Mouse (Mus musculus) hindbrain, embryonic 13.5 days (tissue): ENCODE measurements around the gene Gm49325. TPM values are rescaled to one million over a fixed set of nuclear protein-coding genes. Genes with fewer than 3 reads are reported as not detected.

Experiments used
- ATAC-seq: fragments of 200-750 bp; cut with Nextera tagmentation; 2 replicates; pipeline ENCODE4 v1.8.0; 2017; ENCODE audit warnings: moderate TSS enrichment; ENCODE audit not compliant: low FRiP score
- H3K27ac ChIP-seq: fragments of 300-500 bp; sonication (generic); 2 replicates; pipeline ENCODE4 v1.5.1; 2015; ENCODE audit warnings: inconsistent platforms, mild to moderate bottlenecking, moderate library complexity
- H3K27me3 ChIP-seq: fragments of 300-500 bp; sonication (generic); 2 replicates; pipeline ENCODE4 v1.6.1; 2015; ENCODE audit warnings: mild to moderate bottlenecking, inconsistent platforms
- H3K36me3 ChIP-seq: fragments of 300-500 bp; sonication (generic); 2 replicates; pipeline ENCODE4 v1.6.1; 2015; ENCODE audit warnings: mild to moderate bottlenecking, inconsistent platforms
- H3K4me1 ChIP-seq: fragments of 300-500 bp; sonication (generic); replicated peaks from 2 replicates; pipeline ENCODE4 v1.6.1; 2015; ENCODE audit warnings: inconsistent platforms
- H3K4me2 ChIP-seq: fragments of 300-500 bp; sonication (generic); 2 replicates; pipeline ENCODE4 v1.6.1; 2015; ENCODE audit warnings: inconsistent platforms, mild to moderate bottlenecking, moderate library complexity
- H3K4me3 ChIP-seq: fragments of 300-500 bp; sonication (generic); 2 replicates; pipeline ENCODE4 v1.5.1; 2015; ENCODE audit warnings: mild to moderate bottlenecking, inconsistent platforms
- H3K9ac ChIP-seq: fragments of 300-500 bp; sonication (generic); 2 replicates; pipeline ENCODE4 v1.6.1; 2015; ENCODE audit warnings: mild to moderate bottlenecking, inconsistent platforms
- H3K9me3 ChIP-seq: fragments of 300-500 bp; sonication (generic); 2 replicates; pipeline ENCODE4 v1.6.1; 2016; ENCODE audit warnings: inconsistent platforms
- WGBS: fragments of 180-500 bp; shearing (Covaris S2); methylation state at CpG from one replicate; pipeline ENCODE4 v1.1.7; 2015; 5-methylcytosine and 5-hydroxymethylcytosine counted together
- polyA plus RNA-seq: library from polyadenylated mRNA; unstranded; fragments of >200 nt; fragmentation: Nextera tagmentation; extraction: Ambion mirVana; gene quantifications from 2 replicates; pipeline ENCODE4 v1.2.1, GENCODE M21; 2015

Gene Gm49325
- polyA plus RNA-seq, 1 experiment from 2014 or later, result 3.4 TPM

DNA sequence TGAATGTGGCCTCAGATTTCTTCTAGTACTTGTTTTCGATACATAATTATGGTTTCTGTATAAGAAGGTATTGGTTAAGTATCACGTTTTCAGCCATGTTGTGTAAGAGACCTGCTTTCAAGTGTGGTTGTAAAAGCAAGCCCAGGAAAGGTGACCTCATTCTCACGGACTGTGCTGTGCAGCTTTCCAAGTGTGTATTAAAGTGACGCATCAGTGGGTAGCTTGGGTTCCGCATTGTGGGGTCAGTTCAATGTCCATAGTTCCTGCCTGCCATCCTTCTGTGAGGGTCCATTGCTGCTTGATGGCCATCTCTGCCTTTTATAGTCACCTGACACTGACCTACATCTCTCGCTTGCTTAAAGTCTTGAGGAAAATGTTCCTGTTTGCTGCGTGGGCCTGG lies 10.9 kb downstream of the Gm49325 start:
- Histone ChIP-seq H3K9ac (no peak overlapping the region), H3K9me3 (no peaks in the 10 kb centered on the region), H3K4me3 (no peak overlapping the region), H3K4me1 (peaks cover 6% of the 10 kb centered on the region), H3K4me2 (no peak overlapping the region), H3K27me3 (no peaks in the 10 kb centered on the region), H3K36me3 (peaks cover 62% of the 10 kb centered on the region), H3K27ac (no peak overlapping the region)
- 96% methylated on average over 7 of the region's 7 CpGs for WGBS
- ATAC-seq, result no peak

DNA sequence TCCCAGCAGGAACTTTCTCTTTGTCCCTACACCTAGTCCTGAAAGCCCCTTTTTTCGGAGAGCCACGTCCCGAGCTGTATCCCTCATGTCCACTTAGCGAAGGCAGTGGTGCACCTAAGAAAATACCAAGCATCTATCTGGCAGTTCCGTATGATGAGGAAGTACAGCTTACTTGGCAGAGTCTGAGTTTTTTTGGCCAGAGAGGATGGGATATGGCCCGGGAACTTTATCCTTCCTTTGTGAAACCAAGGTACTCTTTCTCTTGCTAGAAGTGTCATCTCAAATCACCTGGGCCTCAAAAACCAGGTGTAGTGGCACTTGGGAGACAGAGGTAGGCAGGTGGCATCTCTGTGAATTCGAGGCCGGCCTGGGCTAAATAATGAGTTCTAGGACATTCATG lies 15.5 kb downstream of the Gm49325 start:
- H3K9me3 ChIP-seq, result no peaks in the 10 kb centered on the region
- peak overlapping the region; percentile 79 for H3K4me2 ChIP-seq
- H3K9ac ChIP-seq, result peak overlapping the region; percentile 98
- ATAC-seq, result no peak
- peak overlapping the region; percentile 89 for H3K27ac ChIP-seq
- H3K4me3 ChIP-seq, result peak overlapping the region; percentile 87
- H3K4me1 ChIP-seq, result peaks cover 43% of the 10 kb centered on the region
- peaks cover 22% of the 10 kb centered on the region for H3K36me3 ChIP-seq
- H3K27me3 ChIP-seq, result no peaks in the 10 kb centered on the region
- 81% methylated on average over 8 of the region's 8 CpGs for WGBS

DNA sequence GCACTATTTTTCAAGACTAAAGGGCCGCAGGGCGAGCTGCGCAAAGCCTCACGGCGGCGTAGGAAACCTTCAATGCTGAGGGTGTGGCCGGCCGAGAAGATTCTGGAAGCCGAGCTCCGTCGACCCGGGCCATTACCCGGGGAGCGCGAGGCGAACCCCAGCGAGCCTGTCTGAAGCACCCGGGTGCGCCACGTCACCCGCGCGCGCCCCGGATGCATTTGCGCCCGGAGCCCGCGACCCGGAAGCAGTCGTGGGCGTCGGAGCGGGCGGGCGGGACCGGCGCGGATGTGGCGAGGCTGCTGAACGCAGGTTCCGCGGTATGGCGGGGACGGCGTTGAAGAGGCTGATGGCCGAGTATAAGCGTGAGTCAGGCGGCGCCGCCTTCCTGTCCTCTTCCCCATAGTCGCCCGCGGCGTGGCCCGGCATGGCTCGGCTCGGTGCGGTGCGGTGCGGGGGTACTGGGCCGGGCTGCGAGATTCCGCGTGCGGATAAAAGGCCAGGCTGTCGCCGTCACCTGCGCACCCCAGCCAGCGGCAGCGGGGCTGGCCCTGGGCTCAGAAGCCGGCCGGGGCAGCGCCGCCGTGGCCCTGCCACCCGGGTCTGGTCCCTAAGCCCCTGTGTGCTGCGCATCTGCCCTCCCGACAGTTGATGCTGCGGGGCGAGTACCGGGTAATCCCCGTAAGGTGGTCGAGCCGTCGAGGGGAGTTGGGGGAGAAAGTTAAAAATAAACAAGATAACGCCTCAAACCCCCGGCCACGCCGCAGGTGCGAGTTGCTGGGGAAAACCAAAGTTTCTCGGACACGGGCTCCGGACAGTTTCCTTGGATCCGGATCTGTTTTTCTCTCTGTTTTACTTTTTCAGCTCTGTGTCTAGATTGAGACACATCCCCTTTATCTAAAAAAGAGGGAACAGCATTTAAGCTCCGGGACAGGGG lies 16.3 kb downstream of the Gm49325 start, which contains the start of gene Ube2g2:
Gene Ube2g2, plus strand, starts transcription at position 221 of the 934 bp plus-strand sequence.
- Histone ChIP-seq H3K4me1 (peaks cover 45% of the 10 kb centered on the region), H3K4me2 (peak within 1 kb of the TSS; percentile 79), H3K9ac (peak within 1 kb of the TSS; percentile 98), H3K27me3 (no peaks in the 10 kb centered on the region), H3K9me3 (no peaks in the 10 kb centered on the region), H3K4me3 (peak within 1 kb of the TSS; percentile 87), H3K27ac (peak within 1 kb of the TSS; percentile 89), H3K36me3 (peaks cover 14% of the 10 kb centered on the region)
- peak; percentile 92 for ATAC-seq
- under 1% methylated on average over 94 of the region's 96 CpGs for WGBS

DNA sequence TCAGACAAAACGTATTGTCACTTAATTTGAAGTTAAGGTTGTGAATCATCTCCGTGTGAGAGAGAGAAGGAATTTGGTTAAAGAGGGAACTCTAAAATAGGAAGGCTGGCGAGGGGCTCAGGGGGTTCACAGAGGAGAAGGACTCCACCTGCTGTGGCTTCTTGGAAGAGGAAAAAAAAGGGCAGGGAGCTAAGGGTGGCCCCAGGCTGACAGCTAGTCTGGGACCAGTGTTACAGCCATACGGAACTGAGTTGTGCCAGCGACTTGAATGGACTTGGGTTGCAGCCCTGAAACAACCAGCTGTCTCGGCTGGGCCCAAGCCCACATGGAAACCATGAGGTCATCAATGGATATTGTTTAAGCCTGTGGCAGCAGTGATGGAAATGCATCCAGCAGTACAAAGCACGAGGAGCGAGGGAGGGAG lies 17.1 kb downstream of the Gm49325 start:
- Histone ChIP-seq H3K4me1 (peaks cover 45% of the 10 kb centered on the region), H3K4me3 (peak overlapping the region; percentile 87), H3K27me3 (no peaks in the 10 kb centered on the region), H3K9ac (peak overlapping the region; percentile 98), H3K36me3 (peaks cover 6% of the 10 kb centered on the region), H3K4me2 (peak overlapping the region; percentile 79), H3K9me3 (no peaks in the 10 kb centered on the region), H3K27ac (peak overlapping the region; percentile 42; the same call in 1 of the 2 replicates)
- 4% methylated on average over 8 of the region's 8 CpGs for WGBS
- peak; percentile 6; the same call in 1 of the 2 replicates for ATAC-seq

DNA sequence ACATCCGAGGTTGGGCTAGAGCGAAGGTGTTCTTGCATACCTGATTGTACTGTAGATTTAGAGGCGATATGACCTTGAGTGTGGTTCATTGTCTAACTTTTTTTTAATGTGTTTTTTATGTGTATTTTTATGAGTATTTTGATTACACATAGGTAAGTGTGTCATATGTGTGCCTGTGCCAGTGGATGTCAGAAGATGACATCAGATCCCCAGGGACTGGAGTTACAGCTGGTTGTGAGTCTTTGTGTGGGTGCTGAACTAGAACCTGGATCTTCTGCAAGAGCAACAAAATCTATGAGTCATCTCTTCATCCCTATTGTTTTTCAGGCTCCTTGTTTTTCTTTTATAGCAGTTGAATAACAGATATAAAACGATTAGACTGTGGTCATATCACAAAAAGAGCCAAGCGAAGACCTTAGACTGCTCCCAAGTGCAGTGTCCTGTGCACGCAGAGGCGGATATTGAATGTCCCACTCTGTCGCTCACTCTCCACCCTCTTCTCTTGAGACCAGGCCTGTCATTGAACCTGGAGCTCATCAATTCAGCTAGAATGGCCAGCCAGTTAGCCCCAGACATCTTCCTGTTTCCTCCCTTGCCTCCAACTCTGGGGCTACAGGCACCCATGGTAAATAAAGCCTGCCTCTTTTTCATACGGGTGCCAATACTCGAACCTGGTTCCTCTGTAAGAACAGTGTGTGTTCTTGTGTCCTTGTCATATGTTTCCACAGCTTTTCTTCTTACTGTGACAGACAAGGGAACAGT lies 17.8 kb downstream of the Gm49325 start:
- Histone ChIP-seq H3K4me1 (peaks cover 48% of the 10 kb centered on the region), H3K4me3 (peak overlapping the region; percentile 87), H3K36me3 (no peaks in the 10 kb centered on the region), H3K9ac (peak overlapping the region; percentile 98), H3K9me3 (no peaks in the 10 kb centered on the region), H3K27me3 (no peaks in the 10 kb centered on the region), H3K4me2 (peak overlapping the region; percentile 79), H3K27ac (no peak overlapping the region)
- ATAC-seq, result no peak
- WGBS, result 95% methylated on average over 10 of the region's 10 CpGs

DNA sequence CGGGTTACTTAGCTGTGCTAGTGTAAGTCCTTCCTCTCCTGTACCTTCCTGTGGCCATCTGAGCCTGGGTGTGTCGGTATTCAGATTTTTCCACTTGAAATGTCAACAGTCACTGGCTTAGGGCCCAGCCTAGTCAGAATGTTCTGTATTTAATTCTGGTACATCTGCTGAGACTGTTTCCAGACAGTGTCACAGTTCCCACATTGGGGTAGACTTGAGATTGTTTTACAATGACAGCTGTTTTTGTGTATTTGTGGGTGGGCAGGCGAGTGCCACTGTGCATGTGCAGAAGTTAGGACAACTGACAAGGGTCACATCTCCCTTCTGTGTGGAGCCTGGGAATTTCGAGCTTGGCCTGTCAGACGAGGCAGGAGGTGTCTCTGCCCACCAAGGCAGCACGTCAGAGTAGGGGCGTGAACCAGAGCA lies 18.6 kb downstream of the Gm49325 start:
- no peak for ATAC-seq
- Histone ChIP-seq H3K4me1 (peaks cover 51% of the 10 kb centered on the region), H3K36me3 (no peaks in the 10 kb centered on the region), H3K4me3 (0 out of 2 replicates have a peak overlapping the region, but pooled peaks have one; percentile 3), H3K27me3 (no peaks in the 10 kb centered on the region), H3K4me2 (peak overlapping the region; percentile 79), H3K27ac (no peak overlapping the region), H3K9ac (peak overlapping the region; percentile 98; the same call in 1 of the 2 replicates), H3K9me3 (no peaks in the 10 kb centered on the region)
- 78% methylated on average over 7 of the region's 7 CpGs for WGBS

DNA sequence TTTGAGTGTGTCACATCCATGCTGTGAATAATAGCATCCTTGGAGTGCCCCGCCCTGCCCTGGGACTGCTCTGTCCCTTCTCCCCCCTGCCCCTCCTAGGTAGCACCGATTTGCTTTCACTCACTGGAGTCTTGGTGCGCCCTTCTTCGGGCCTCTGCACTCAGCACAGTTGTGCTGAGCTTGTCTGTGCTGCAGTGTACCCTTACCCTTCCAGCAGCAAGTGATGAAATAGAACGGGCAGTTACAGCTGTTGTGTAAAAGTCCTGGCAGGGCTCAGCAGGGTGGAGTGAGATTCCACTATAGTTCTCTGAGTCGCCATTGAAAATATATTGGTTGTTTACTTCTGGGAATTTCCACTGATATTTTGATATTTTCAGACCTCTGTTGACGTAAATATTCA lies 20.0 kb downstream of the Gm49325 start:
- no peak overlapping the region for H3K9ac ChIP-seq
- WGBS, result 84% methylated on average over 7 of the region's 7 CpGs
- H3K36me3 ChIP-seq, result no peaks in the 10 kb centered on the region
- H3K27me3 ChIP-seq, result no peaks in the 10 kb centered on the region
- no peak overlapping the region for H3K27ac ChIP-seq
- ATAC-seq, result no peak
- H3K4me1 ChIP-seq, result peaks cover 51% of the 10 kb centered on the region
- no peak overlapping the region for H3K4me2 ChIP-seq
- H3K4me3 ChIP-seq, result no peak overlapping the region
- no peaks in the 10 kb centered on the region for H3K9me3 ChIP-seq

DNA sequence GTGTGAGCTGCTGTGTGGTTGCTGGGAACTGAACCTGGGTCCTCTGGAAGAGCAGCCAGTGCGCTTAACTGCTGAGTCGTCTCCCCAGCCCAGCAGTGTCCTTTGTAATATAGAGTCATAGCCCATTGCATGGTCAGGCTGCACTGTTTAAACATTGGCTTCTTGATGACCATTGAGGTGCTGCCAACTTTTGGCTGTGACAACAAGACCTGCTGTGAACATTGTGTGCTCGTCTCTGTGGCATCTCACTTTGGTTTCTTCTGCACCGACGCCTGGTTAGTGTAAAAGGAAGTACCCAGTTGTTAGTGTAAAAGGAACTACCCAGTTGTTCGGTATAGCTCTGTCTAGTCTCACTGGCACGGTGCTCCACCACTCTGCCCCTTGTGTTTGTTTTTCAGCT lies 20.6 kb downstream of the Gm49325 start:
- Histone ChIP-seq H3K27ac (no peak overlapping the region; the same call in 1 of the 2 replicates), H3K36me3 (peaks cover 6% of the 10 kb centered on the region), H3K4me3 (no peak overlapping the region), H3K9ac (no peak overlapping the region), H3K27me3 (no peaks in the 10 kb centered on the region), H3K4me2 (no peak overlapping the region), H3K4me1 (peaks cover 49% of the 10 kb centered on the region), H3K9me3 (no peaks in the 10 kb centered on the region)
- WGBS, result 76% methylated on average over 7 of the region's 7 CpGs
- no peak for ATAC-seq

DNA sequence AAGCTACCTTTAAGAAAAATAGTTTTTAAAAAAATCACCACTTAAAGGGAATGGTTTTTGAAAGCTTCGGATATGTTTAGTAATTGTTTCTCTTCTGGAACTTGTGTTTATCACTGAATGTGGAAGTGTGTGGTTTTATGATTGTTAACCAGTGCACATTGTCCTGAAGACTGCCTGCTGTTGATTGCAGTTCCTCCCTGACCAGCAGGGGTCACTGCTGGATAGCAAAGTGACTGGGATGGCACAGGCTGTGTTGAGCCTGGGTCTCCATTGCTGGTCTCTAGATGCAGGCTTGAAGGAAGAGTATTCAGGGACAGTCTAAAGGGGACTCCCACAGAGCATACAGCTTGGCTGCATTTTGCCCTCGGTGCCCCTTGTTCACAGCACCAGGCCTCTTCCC lies 21.5 kb downstream of the Gm49325 start:
- H3K4me3 ChIP-seq, result no peak overlapping the region
- WGBS, result 46% methylated on average over 2 of the region's 2 CpGs
- H3K36me3 ChIP-seq, result peaks cover 12% of the 10 kb centered on the region
- no peak overlapping the region for H3K4me2 ChIP-seq
- H3K9ac ChIP-seq, result 0 out of 2 replicates have a peak overlapping the region, but pooled peaks have one; percentile 6
- ATAC-seq, result peak; percentile 58; the same call in 1 of the 2 replicates
- H3K4me1 ChIP-seq, result peaks cover 45% of the 10 kb centered on the region
- H3K27ac ChIP-seq, result 0 out of 2 replicates have a peak overlapping the region, but pooled peaks have one; percentile 19
- H3K27me3 ChIP-seq, result no peaks in the 10 kb centered on the region
- no peaks in the 10 kb centered on the region for H3K9me3 ChIP-seq

DNA sequence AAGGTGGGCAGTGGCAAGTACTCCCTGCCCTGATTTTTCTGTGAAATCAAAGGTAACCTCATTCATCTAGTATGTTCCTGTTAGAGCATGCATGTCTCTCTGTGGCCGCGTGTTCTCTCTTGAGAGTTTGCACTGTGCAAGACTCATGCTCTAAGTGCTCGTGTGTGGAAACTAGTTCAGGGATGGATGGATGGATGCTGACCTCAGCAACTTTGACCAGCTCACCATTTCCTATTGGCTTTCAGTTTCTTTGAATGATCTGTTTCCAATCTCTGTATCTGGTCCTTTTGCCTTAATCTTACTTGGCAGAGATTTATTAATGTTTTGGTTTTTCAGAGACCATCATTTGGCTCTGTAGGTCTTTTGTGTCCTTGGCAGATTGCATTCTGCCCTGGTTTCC lies 23.2 kb downstream of the Gm49325 start:
- no peak overlapping the region for H3K27ac ChIP-seq
- 0 out of 2 replicates have a peak overlapping the region, but pooled peaks have one; percentile 29 for H3K9ac ChIP-seq
- peaks cover 23% of the 10 kb centered on the region for H3K36me3 ChIP-seq
- H3K4me2 ChIP-seq, result no peak overlapping the region
- peaks cover 35% of the 10 kb centered on the region for H3K4me1 ChIP-seq
- 75% methylated on average over 3 of the region's 3 CpGs for WGBS
- no peaks in the 10 kb centered on the region for H3K9me3 ChIP-seq
- no peaks in the 10 kb centered on the region for H3K27me3 ChIP-seq
- no peak for ATAC-seq
- H3K4me3 ChIP-seq, result no peak overlapping the region

DNA sequence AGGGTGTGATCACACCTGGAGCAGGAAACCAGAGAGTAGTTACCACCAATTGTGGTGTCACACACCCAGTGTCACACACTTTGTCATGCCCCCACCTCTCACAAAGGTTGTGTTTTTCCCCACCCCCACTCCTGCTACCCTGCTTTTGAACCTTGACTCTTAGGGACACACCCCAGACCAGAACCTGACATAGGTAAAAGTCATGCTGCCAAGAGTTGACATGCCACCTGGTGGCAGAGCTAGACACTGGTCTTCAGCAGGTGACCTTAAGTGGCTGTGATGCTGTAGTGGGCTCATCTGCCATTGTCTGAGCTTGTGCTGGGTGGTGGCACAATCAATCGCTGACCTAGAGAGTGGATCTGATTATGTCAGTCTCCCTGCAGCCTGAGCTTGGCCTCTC lies 24.0 kb downstream of the Gm49325 start:
- Histone ChIP-seq H3K9me3 (no peaks in the 10 kb centered on the region), H3K27me3 (no peaks in the 10 kb centered on the region), H3K9ac (peak overlapping the region; percentile 13; the same call in 1 of the 2 replicates), H3K4me3 (no peak overlapping the region), H3K36me3 (peaks cover 27% of the 10 kb centered on the region), H3K4me1 (peaks cover 33% of the 10 kb centered on the region), H3K4me2 (no peak overlapping the region), H3K27ac (no peak overlapping the region)
- 97% methylated on average over 1 of the region's 1 CpGs for WGBS
- ATAC-seq, result no peak

DNA sequence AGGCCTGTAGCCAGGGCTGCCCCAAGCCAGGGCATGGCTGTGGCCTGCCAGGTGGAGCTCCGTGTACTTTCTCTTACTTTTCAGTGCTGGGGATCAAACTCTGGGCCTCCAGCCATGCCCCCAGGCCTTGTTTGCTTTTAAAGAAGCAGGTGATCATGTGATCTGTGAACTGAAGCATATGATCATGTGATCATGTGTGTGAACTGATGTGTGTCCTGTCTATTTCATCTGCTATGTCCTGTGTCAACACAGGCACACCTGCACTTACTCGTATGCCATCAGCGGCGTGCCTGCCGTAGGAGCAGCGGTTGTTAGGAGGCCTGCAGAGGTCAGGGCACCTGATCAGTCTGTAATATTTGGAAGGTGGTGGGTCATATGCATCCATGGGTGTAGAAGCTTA lies 28.0 kb downstream of the Gm49325 start:
- ATAC-seq, result no peak
- Histone ChIP-seq H3K27me3 (no peaks in the 10 kb centered on the region), H3K9ac (no peak overlapping the region), H3K4me2 (no peak overlapping the region), H3K4me1 (peaks cover 28% of the 10 kb centered on the region), H3K27ac (no peak overlapping the region), H3K36me3 (peaks cover 54% of the 10 kb centered on the region), H3K4me3 (no peak overlapping the region), H3K9me3 (no peaks in the 10 kb centered on the region)
- 84% methylated on average over 6 of the region's 6 CpGs for WGBS
